Mouse (Mus musculus) limb, embryonic 11.5 days (tissue): ENCODE data around the gene Fam135a. TPM values are rescaled to one million over a fixed set of nuclear protein-coding genes. Genes with fewer than 3 reads are reported as not detected.
A peak's percentile ranks its signal among the peaks of the same experiment; 100 is the strongest.

Experiments used
- ATAC-seq: fragments of 200-750 bp; cut with Nextera tagmentation; 2 replicates; pipeline ENCODE4 v1.8.0; 2017; ENCODE audit warnings: low read depth; ENCODE audit not compliant: insufficient number of reproducible peaks, low FRiP score, low TSS enrichment
- DNase-seq: peaks from one replicate; pipeline ENCODE4 v3.0.0-alpha.2; 2015; ENCODE audit warnings: low spot score
- H3K27ac ChIP-seq: fragments of 300-500 bp; sonication (generic); replicated peaks from 2 replicates; pipeline ENCODE4 v1.5.1; 2014; ENCODE audit warnings: low read depth, mild to moderate bottlenecking, low read length
- H3K27me3 ChIP-seq: fragments of 300-500 bp; sonication (generic); 2 replicates; pipeline ENCODE4 v1.6.1; 2014; ENCODE audit warnings: mild to moderate bottlenecking, low read length, mixed read lengths; ENCODE audit not compliant: control insufficient read depth, insufficient read depth
- H3K36me3 ChIP-seq: fragments of 300-500 bp; sonication (generic); 2 replicates; pipeline ENCODE4 v1.6.1; 2014; ENCODE audit warnings: mild to moderate bottlenecking, low read length, moderate library complexity, mixed read lengths; ENCODE audit not compliant: control insufficient read depth, insufficient read depth
- H3K4me1 ChIP-seq: fragments of 300-500 bp; sonication (generic); 2 replicates; pipeline ENCODE4 v1.6.1; 2014; ENCODE audit warnings: low read length, mixed read lengths; ENCODE audit not compliant: control insufficient read depth, insufficient read depth
- H3K4me2 ChIP-seq: fragments of 300-500 bp; sonication (generic); 2 replicates; pipeline ENCODE4 v1.6.1; 2014; ENCODE audit warnings: low read depth, mild to moderate bottlenecking, moderate library complexity; ENCODE audit not compliant: severe bottlenecking
- H3K4me3 ChIP-seq: fragments of 300-500 bp; sonication (generic); 2 replicates; pipeline ENCODE4 v1.5.1; 2014; ENCODE audit warnings: low read depth, low read length
- H3K9ac ChIP-seq: fragments of 300-500 bp; sonication (generic); 2 replicates; pipeline ENCODE4 v1.6.1; 2014; ENCODE audit warnings: mild to moderate bottlenecking, low read length
- H3K9me3 ChIP-seq: fragments of 300-500 bp; sonication (generic); 2 replicates; pipeline ENCODE4 v1.6.1; 2016; ENCODE audit warnings: low read length; ENCODE audit not compliant: control insufficient read depth
- WGBS: fragments of 180-500 bp; shearing (Covaris S2); extraction: QIAGEN DNeasy Blood & Tissue Kit; methylation state at CpG from one replicate; pipeline ENCODE4 v1.1.7; 2014; 5-methylcytosine and 5-hydroxymethylcytosine counted together
- polyA plus RNA-seq: library from polyadenylated mRNA; unstranded; fragments of >200 nt; fragmentation: Nextera tagmentation; extraction: Ambion mirVana; gene quantifications from 2 replicates; pipeline ENCODE4 v1.2.1, GENCODE M21; 2014

Gene Fam135a
- polyA plus RNA-seq, 1 experiment from 2014 or later = 36.4 TPM

GRCm38 (mm10) chr1:24046730-24047510 lies 53.2 kb downstream of the Fam135a start:
- no peaks in the 10 kb centered on the region for H3K36me3 ChIP-seq
- ATAC-seq (no peak), DNase-seq (no peak)
- no peak overlapping the region for H3K9ac ChIP-seq
- no peak overlapping the region for H3K27ac ChIP-seq
- H3K4me1 ChIP-seq = no peaks in the 10 kb centered on the region
- no peaks in the 10 kb centered on the region for H3K27me3 ChIP-seq
- no peak overlapping the region for H3K4me3 ChIP-seq
- H3K9me3 ChIP-seq = no peaks in the 10 kb centered on the region
- 77% methylated on average over 6 of the region's 6 CpGs for WGBS
- H3K4me2 ChIP-seq = no peak overlapping the region

GRCm38 (mm10) chr1:24045627-24046026 lies 54.5 kb downstream of the Fam135a start:
- H3K27me3 ChIP-seq = no peaks in the 10 kb centered on the region
- H3K4me1 ChIP-seq = no peaks in the 10 kb centered on the region
- WGBS = 77% methylated on average over 5 of the region's 5 CpGs
- no peak overlapping the region for H3K27ac ChIP-seq
- no peaks in the 10 kb centered on the region for H3K36me3 ChIP-seq
- H3K9me3 ChIP-seq = no peaks in the 10 kb centered on the region
- DNase-seq (no peak), ATAC-seq (no peak)
- no peak overlapping the region for H3K4me2 ChIP-seq
- H3K4me3 ChIP-seq = no peak overlapping the region
- H3K9ac ChIP-seq = no peak overlapping the region

GRCm38 (mm10) chr1:24043007-24043406 lies 57.1 kb downstream of the Fam135a start:
- H3K4me2 ChIP-seq = no peak overlapping the region
- DNase-seq (no peak), ATAC-seq (no peak)
- H3K4me3 ChIP-seq = no peak overlapping the region
- no peaks in the 10 kb centered on the region for H3K9me3 ChIP-seq
- H3K36me3 ChIP-seq = no peaks in the 10 kb centered on the region
- H3K27ac ChIP-seq = no peak overlapping the region
- WGBS = 82% methylated on average over 5 of the region's 5 CpGs
- H3K9ac ChIP-seq = no peak overlapping the region
- H3K27me3 ChIP-seq = no peaks in the 10 kb centered on the region
- no peaks in the 10 kb centered on the region for H3K4me1 ChIP-seq

GRCm38 (mm10) chr1:24033759-24034423 lies 66.2 kb downstream of the Fam135a start:
- Histone ChIP-seq H3K9me3 (no peaks in the 10 kb centered on the region), H3K4me3 (no peak overlapping the region), H3K27ac (no peak overlapping the region), H3K4me1 (no peaks in the 10 kb centered on the region), H3K36me3 (no peaks in the 10 kb centered on the region), H3K27me3 (no peaks in the 10 kb centered on the region), H3K4me2 (no peak overlapping the region), H3K9ac (no peak overlapping the region)
- 93% methylated on average over 2 of the region's 2 CpGs for WGBS
- ATAC-seq = no peak
- no peak for DNase-seq

GRCm38 (mm10) chr1:24010821-24011220 lies 89.3 kb downstream of the Fam135a start:
- 90% methylated on average over 6 of the region's 6 CpGs for WGBS
- H3K4me3 ChIP-seq = no peak overlapping the region
- no peaks in the 10 kb centered on the region for H3K27me3 ChIP-seq
- ATAC-seq = no peak
- no peaks in the 10 kb centered on the region for H3K9me3 ChIP-seq
- H3K4me1 ChIP-seq = no peaks in the 10 kb centered on the region
- H3K27ac ChIP-seq = no peak overlapping the region
- no peaks in the 10 kb centered on the region for H3K36me3 ChIP-seq
- H3K4me2 ChIP-seq = no peak overlapping the region
- H3K9ac ChIP-seq = no peak overlapping the region
- DNase-seq = no peak

GRCm38 (mm10) chr1:24010016-24010415 lies 90.1 kb downstream of the Fam135a start:
- WGBS = 91% methylated on average over 6 of the region's 6 CpGs
- Histone ChIP-seq H3K36me3 (no peaks in the 10 kb centered on the region), H3K27me3 (no peaks in the 10 kb centered on the region), H3K27ac (no peak overlapping the region), H3K9ac (no peak overlapping the region), H3K4me3 (no peak overlapping the region), H3K9me3 (no peaks in the 10 kb centered on the region), H3K4me1 (no peaks in the 10 kb centered on the region), H3K4me2 (no peak overlapping the region)
- no peak for DNase-seq
- no peak for ATAC-seq

GRCm38 (mm10) chr1:24007621-24008020 lies 92.5 kb downstream of the Fam135a start:
- Histone ChIP-seq H3K27ac (no peak overlapping the region), H3K4me3 (no peak overlapping the region), H3K36me3 (no peaks in the 10 kb centered on the region), H3K9me3 (no peaks in the 10 kb centered on the region), H3K9ac (no peak overlapping the region), H3K4me1 (no peaks in the 10 kb centered on the region), H3K4me2 (no peak overlapping the region), H3K27me3 (no peaks in the 10 kb centered on the region)
- DNase-seq = no peak
- ATAC-seq = no peak
- 91% methylated on average over 8 of the region's 8 CpGs for WGBS

- H3K9ac ChIP-seq = peak within 1 kb of the TSS; percentile 70
- peak within 1 kb of the TSS; percentile 39 for H3K4me2 ChIP-seq
- H3K27me3 ChIP-seq = no peaks in the 10 kb centered on the region
- H3K36me3 ChIP-seq = no peaks in the 10 kb centered on the region; the same call in 1 of the 2 replicates
- peak within 1 kb of the TSS; percentile 45 for H3K4me3 ChIP-seq
- 1% methylated on average over 47 of the region's 47 CpGs for WGBS
- ATAC-seq (peak; percentile 97), DNase-seq (peak; percentile 94)
- no peaks in the 10 kb centered on the region for H3K4me1 ChIP-seq
- H3K9me3 ChIP-seq = no peaks in the 10 kb centered on the region
- peak within 1 kb of the TSS; percentile 68 for H3K27ac ChIP-seq
These were observed 94.9 kb downstream of the Fam135a start, which contains the start of gene Sdhaf4 for GRCm38 (mm10) chr1:24005070-24005804. Sdhaf4 (minus strand) TSS chr1:24005656.
